Mouse (Mus musculus) T-helper 2 cell (primary cell): ENCODE measurements around the gene Cep164.
"Not testable (repeated sequence)": the region's sequence is repeated elsewhere in the genome, so short reads cannot be mapped to it uniquely, and the experiment has no call there.

ENCODE experiments used
- in situ Hi-C: fragments of 300-600 bp; cut with MboI, MseI; formaldehyde crosslinking; loops from one replicate; pipeline ENCODE4 v1.15.1; 2025; ENCODE audit warnings: high pct_unique_total_duplicates

Cep164 gene

DNA sequence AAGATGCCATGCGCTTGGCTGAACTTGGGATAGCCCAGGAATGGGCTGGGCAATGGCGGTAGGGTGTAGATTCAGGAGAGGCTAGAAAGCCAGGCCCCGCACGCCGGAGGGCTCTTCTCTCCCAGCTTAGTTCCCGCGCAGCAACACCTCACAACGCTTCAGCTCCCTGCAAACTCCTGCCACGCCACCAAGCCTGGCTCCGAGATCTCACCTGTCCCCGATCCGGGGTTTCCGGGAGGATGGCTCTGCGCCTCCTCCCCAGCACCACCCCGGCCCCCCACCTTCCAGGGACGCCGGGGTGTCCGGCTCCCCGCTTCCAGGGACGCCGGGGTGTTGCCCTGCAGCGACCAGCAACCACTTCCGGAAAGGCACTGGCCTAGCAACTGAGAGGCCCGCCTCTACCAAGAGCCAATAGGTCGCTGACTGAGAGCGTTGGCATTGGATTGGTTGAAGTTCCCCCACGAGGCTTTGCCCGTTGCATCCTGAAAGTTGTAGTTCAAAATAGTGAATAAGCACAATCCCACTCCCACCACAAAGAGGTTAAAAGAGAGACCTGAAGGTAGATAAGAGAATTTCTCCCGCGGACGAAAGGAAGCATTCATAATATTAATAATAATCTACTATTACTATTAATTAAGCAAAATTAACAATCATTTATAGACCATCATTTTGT lies at the start of gene Cep164:
Gene Cep164, minus strand, starts transcription at position 401 of the 673 bp plus-strand sequence.
- in situ Hi-C loops = loop anchor here (10.0 kb wide), 1 partner anchor 106 kb away; the partner anchor contains the start of gene Tagln

- in situ Hi-C loops = no loop called here
These were observed 49.4 kb upstream of the Cep164 start for GRCm38 (mm10) chr9:45877928-45878327.

DNA sequence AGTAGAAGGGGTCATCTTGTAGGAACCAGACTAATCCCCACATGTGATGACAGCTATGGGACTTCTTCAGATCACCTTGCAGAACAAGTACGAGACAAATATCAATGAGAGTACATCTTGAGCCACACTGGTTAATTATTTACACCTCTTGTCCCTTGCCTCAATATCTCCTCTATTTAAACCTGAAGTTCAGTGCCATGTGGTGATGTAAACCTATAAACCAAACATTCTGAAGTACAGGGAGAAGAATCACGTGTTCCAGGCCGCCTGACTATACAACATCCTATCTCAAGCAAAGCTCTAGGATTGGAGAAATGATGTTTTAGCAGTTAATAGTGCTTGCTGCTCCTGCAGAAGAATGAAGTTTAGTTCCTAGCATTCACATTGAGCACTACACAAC lies 41.8 kb upstream of the Cep164 start:
- in situ Hi-C loops = no loop called here

DNA sequence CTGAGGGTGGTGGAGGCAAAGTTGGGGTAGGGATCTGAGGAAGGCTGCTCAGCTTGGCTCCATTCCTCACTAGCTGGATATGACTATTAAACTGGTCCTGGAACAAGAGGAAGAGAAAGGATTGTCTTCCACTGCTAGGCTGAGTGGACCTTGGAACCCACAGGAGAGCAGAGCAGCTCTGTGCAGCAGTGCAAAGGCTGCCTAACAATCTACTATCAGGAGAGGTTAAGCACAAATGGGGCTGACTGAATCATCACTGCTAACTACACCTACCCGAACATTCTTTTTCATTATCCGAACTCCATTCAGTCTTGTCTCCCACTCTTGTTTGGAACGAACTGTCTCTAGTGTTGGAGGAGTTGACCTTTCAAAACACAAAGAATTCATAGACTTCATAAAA lies 40.7 kb upstream of the Cep164 start:
- in situ Hi-C loops = no loop called here

DNA sequence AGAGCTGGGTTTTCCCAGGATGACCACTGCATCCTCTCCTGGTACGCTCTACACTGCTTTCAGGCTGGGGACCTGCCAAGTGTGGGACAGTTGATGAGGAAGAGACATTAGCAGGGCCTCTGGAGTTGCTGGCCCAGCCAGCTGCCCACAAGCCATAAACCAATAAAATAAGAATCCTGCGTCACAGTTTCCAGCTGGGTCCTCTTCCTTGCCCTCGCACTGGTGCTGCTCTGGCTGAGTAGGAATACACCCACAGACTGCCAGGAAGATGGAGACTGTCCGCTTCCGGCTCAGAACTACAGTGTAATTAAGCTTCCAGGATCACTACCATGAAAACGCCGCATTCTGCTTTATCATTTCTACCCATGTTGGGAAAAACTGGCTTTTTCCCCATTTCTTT lies 33.3 kb upstream of the Cep164 start:
- in situ Hi-C loops = no loop called here

DNA sequence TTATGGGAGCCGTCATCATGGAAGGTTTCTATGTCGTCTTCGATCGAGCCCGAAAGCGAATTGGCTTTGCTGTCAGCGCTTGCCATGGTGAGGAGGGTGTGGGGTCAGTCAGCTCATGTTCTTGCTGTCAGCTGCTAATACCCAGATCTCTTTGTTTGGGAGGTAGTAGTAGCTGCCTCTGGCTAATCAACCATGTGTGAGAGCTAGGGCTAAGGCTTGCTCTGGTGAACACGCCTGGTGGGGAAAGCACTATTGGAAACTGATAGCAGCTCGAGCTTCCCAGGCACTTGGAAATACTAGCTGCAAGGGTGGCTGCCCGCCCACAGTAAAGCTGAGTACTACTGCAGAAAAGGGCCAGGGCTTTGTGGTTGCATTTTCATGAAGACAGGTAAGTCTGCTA lies 30.9 kb upstream of the Cep164 start:
- in situ Hi-C loops = no loop called here

DNA sequence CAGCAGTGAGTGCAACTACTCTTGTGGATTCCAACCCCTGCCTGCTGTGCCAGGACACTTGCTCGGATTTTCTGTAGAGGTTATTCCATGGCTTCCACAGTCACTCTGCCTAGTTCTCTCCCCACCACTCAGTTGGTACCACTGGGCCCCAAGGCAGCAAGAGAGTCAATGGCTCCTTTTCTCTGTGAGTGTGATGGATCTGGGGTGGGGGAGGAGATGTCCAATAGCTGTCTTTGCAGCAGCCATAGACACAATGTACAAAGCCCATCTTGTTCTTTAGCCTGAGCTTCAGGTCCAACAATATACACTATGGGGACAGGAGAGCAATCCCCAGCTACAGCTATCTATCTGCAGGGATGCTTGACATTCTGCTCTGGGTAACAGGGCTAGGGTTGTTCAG lies 25.6 kb upstream of the Cep164 start:
- in situ Hi-C loops = no loop called here

DNA sequence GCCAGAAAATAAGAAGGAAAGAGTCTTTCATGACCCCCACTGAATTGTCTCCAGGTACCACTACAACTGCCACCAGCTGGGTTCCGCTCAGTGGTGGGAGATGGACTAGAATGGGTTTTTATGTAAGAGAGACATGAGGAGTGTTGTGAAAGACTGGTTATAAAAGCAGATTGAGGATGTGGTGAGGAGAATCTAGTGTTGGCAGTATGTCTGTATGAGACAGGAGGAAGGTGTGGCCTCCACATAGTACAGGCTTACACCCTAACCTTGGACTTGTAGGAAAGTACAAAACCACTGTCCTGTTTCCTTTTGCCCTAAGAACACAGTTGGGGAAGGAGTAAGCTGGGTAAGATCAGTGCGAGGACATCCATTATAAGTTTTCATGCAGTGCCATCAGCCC lies 25.2 kb upstream of the Cep164 start:
- in situ Hi-C loops = no loop called here

GRCm38 (mm10) chr9:45851776-45852175 lies 23.3 kb upstream of the Cep164 start:
- in situ Hi-C loops = no loop called here

DNA sequence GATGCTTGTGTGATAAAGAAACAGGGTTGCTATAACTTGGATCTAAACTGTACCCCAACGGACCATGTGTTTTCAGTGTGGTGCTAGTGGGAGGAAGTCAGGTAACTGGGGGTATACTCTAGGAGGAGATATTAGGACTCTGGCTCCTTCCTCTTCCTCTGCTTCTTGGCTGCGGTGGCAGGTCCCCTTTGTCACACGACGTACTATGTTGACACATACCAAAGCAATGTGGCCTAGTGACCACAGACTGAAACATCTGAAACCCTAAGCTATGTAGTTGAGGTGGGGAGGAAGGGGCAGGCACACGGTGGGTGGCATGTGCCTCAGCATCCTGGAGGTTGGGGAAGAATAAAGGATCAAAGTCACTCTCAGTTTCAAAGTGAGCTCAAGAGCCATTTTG lies 22.8 kb upstream of the Cep164 start:
- in situ Hi-C loops = no loop called here

DNA sequence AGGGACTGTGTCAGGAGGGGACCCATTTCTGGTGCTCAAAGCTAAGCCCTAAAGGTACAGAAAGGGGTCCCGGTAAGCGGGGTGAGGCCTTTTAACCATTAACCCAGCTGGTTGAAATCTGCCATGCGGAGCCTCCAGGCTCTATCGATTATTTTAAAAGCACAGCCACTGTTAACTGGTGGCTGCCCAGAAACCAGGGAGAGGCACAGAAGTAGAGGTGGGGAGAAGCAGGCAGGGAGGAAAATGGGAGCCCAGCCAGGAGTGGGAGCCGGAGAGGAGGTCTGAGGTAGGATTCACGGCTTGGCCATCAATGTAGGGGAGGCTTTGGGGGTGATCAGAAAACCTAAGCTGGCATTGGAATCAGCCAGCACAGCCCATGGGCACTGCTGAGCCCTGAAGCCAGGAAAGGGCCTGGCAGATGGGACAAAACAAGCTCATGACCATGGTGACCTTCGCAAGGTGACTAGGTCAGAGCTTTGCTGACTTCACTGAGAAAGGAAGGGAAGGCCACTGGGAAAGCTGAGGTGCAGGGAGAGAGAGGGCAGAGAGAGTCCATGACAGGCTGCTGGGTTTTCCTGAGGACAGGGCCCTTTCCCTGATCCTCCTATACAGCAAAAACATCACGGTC lies 22.2 kb upstream of the Cep164 start:
- in situ Hi-C loops = no loop called here

DNA sequence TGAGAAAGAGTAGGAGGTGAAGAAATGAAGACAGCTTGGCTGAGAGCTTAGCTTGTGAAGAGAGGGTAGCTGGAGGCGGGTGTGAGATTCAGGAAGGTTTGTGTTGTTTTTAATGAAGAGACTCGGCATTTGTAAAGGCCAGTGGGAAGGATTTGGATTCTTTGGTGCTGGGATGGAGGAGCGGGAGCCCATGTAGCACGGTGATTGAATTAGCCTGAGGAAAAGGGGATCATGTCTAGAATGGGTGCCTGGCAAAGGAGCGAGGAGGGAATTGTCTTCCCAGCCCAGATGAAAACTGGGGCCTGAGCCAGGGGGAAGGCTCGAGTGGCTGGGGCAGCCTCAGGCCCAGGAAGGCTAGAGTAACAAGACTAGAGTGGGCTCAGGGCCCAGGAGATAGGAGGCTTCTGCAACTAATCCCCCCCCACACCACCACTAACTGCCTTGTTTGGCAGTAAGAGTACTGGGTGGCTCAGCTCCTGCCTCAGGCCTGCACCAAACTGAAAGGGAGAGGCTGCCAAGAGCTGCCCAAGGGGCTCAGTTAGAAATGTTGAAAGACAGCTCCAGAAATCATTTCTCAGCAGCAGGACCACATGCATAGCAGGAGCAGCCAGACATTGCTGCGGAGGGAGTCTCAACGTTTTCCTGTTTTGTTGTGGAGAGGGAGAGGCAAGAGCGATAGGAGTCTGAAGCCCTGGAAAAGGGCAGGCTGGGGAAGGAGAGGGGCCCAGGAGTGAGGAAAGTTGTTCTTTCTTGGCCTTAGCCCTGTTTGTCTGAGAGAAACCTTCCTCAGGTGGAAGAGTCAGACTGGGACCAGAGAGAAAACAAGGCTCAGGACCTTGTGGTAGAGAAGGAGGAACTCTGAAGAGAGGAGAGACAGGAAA lies 21.3 kb upstream of the Cep164 start:
- in situ Hi-C loops = no loop called here

DNA sequence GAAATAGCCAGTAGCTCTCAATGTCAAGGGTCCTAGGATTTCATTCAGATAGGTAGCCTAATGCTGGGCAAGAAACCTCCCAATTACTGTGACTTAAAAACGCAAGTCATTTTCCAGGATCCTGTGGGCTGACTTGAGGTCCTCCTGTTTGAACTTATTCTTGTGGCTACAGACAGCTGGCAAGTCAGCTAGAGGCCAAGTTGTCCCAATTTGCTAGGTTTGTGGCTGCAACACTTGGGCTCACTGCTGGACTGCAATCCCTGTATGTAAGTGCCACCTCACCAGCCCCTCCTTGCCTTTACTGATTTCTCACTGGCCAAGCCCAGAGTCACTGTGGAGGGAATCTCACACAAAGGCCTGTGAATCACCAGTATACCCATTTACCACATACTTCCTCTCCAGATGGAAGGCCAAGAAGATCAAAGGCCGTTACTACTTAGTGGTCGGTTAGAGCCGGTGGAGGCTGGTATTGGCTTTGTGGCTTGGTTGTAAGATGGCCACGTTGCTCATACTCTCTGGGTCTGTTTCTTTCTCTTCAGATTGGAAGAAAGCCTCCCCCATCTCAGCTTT lies 18.5 kb upstream of the Cep164 start:
- in situ Hi-C loops = no loop called here

GRCm38 (mm10) chr9:45846176-45846575 lies 17.7 kb upstream of the Cep164 start:
- in situ Hi-C loops = not testable (repeated sequence)

GRCm38 (mm10) chr9:45845541-45845940 lies 17.1 kb upstream of the Cep164 start:
- in situ Hi-C loops = no loop called here

- in situ Hi-C loops = no loop called here
These were observed 15.3 kb upstream of the Cep164 start for GRCm38 (mm10) chr9:45843780-45844179.

GRCm38 (mm10) chr9:45843007-45843406 lies 14.5 kb upstream of the Cep164 start:
- in situ Hi-C loops = no loop called here

DNA sequence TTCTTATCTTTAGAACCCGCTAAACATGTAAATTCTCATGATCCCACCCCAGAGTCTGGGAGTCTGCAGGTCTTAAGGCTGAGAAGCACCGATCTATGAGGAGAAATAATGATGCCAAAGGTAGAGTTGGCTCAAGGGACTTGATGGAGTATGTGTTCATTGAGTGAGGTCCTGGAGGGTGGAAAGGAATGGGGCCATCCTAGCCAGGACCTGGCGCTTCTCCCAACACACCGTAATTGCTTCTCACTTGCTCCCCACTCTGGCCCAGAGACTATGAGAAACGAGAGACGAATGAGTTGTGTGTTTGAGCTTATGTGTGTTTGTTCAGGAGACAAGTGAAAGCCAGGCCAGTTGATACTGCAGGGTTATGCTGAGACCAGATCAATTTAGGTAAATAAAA lies 13.0 kb upstream of the Cep164 start:
- in situ Hi-C loops = no loop called here

- in situ Hi-C loops = no loop called here
These were observed 11.8 kb upstream of the Cep164 start for GRCm38 (mm10) chr9:45840331-45840730.

DNA sequence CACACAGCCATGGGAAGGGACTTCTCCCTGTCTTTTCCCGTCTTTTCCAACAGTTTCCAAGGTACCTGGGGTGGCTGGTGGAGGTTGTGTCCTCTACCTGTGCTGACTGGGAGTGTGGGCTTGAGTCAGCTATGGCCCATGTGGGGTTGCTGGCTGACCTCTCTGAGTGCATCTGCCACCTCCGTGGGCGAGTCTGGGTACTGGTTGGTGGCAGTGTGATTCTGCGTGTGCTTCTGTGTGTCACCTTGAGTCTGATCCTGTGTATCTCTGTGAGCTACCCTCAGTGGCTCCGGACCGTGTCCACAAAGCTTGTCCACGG lies 11.4 kb upstream of the Cep164 start:
- in situ Hi-C loops = loop anchor here (5.0 kb wide), 1 partner anchor 63 kb away; no protein-coding TSS in a partner anchor

DNA sequence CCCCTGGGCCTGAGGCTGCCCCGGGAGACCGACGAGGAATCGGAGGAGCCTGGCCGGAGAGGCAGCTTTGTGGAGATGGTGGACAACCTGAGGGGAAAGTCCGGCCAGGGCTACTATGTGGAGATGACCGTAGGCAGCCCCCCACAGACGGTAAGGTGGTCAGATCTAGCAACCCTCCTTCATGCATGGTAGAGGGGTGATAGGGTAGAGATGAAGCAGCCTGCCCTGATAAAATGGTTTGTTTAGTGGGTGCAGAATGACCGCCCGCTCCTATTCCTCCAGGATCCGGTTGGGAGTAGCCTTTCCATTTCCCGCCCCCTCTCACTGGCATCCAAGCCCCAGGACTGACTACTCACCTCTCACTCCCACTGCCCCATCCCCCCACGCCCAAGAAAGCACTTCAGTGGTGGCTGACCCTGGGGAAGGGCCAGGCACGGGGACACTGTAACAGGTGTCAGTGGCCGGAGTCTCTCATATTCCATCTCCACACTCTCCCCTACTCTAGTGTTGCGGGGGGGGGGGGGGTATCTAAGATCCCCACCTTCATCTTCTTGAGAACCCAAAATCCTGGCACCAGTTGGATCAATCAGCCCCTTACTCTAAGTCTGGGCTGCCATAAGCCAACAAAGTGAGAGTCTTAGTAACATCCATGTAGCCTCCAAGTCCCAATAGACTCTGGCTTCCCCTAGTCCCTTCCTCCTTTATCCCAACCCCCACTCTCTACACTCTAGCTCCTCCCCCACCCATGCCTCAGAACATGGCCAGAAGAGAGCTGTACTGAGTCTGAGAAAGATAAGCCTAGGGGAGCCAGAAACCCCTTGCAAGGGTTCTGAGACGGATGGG lies 10.9 kb upstream of the Cep164 start:
- in situ Hi-C loops = loop anchor here (5.0 kb wide), 1 partner anchor 62 kb away; no protein-coding TSS in a partner anchor
